ENCODE assay signal across 21 mouse cellular contexts in genomic region chr19:6102169-6102853, GRCm38 (mm10). TPM values are rescaled to one million over a fixed set of nuclear protein-coding genes. Genes with fewer than 3 reads are reported as not detected.
DNase-seq lines count a peak whose midpoint lies in the region; ATAC-seq and TF ChIP-seq lines count a peak whose summit lies in the region.
"Had no signal": no experiment of that assay in that cellular context is flagged by ENCODE, and none has a peak within 500 bp of the region (broad histone marks: within the 10 kb centered on the region; RNA-seq: fewer than 3 reads in every experiment).

No protein-coding gene starts in this region.

- peak; percentile 43 to 49; a peak in 3 of 4 replicates for TF ChIP-seq EP300 in MEL (IDR thresholded peaks at IDR 0.05; ENCODE audit: low read depth in 1 of 2, low read length in 2 of 2)

- peaks cover 0 to 39% of the 10 kb centered on the region in 2 experiments; a peak in 2 of 4 replicates for H3K36me3 ChIP-seq in MEL (ENCODE audit: control insufficient read depth in 1 of 2, insufficient read depth in 2 of 2, low read length in 2 of 2)
- peaks cover 28% of the 10 kb centered on the region for H3K36me3 ChIP-seq in liver, embryonic 12.5 days
- H3K36me3 ChIP-seq: hindbrain, embryonic 12.5 days; neural tube, embryonic 13.5 days had no signal

- peak; percentile 87 for ATAC-seq in liver, embryonic 12.5 days
- ATAC-seq: CD4-positive, CD25-positive, alpha-beta regulatory T cell, adult 4 months had no signal

- TF ChIP-seq RAD21 in MEL (IDR thresholded peaks at IDR 0.05; ENCODE audit: low read depth, low read length) = no peak

- no peaks in the 10 kb centered on the region for H3K79me2 ChIP-seq in MEL (ENCODE audit: control insufficient read depth, insufficient read depth, low read length, poor library complexity)

- no peak overlapping the region for H3K27ac ChIP-seq in MEL (ENCODE audit: control insufficient read depth, low read depth, low read length)
- H3K27ac ChIP-seq in liver, embryonic 12.5 days = peak overlapping the region; percentile 52
- no peak overlapping the region for H3K27ac ChIP-seq in gastrocnemius, adult 2 months
- H3K27ac ChIP-seq: hindbrain, embryonic 12.5 days; neural tube, embryonic 13.5 days had no signal

- H3K9ac ChIP-seq in MEL (ENCODE audit: control insufficient read depth, low read depth, low read length, poor library complexity, severe bottlenecking) = no peak overlapping the region
- H3K9ac ChIP-seq in liver, embryonic 12.5 days = no peak overlapping the region
- H3K9ac ChIP-seq: hindbrain, embryonic 12.5 days; neural tube, embryonic 13.5 days had no signal

- H3K4me3 ChIP-seq in MEL (ENCODE audit: control insufficient read depth in 1 of 2, insufficient read depth in 1 of 2, low read depth in 2 of 2, low read length in 2 of 2) = no peak overlapping the region
- H3K4me3 ChIP-seq in liver, embryonic 12.5 days = no peak overlapping the region
- no peak overlapping the region for H3K4me3 ChIP-seq in gastrocnemius, adult 2 months
- H3K4me3 ChIP-seq: hindbrain, embryonic 12.5 days; neural tube, embryonic 13.5 days had no signal

- H3K4me1 ChIP-seq in MEL (ENCODE audit: control insufficient read depth in 1 of 2, insufficient read depth in 2 of 2, low read length in 2 of 2) = peaks cover 28 to 43% of the 10 kb centered on the region in 2 experiments
- H3K4me1 ChIP-seq in liver, embryonic 12.5 days = peaks cover 53% of the 10 kb centered on the region
- H3K4me1 ChIP-seq: hindbrain, embryonic 12.5 days; neural tube, embryonic 13.5 days had no signal

- no peak for TF ChIP-seq CTCF in MEL (IDR thresholded peaks at IDR 0.05 in 2 of 3, conservative IDR thresholded peaks at IDR 0.05 in 1 of 3; ENCODE audit: control insufficient read depth in 1 of 3, insufficient read depth in 1 of 3, low read depth in 2 of 3, low read length in 3 of 3, poor library complexity in 1 of 3, severe bottlenecking in 1 of 3)
- TF ChIP-seq CTCF in gastrocnemius, adult 2 months (IDR thresholded peaks at IDR 0.05) = no peak

- WGBS in liver, embryonic 12.5 days (ENCODE audit: insufficient replicate concordance) = 68% methylated on average over 6 of the region's 6 CpGs

- no peaks in the 10 kb centered on the region for H3K9me3 ChIP-seq in MEL (replicated peaks; ENCODE audit: insufficient read depth, low read length)
- H3K9me3 ChIP-seq in liver, embryonic 12.5 days (replicated peaks) = no peaks in the 10 kb centered on the region
- H3K9me3 ChIP-seq: hindbrain, embryonic 12.5 days; neural tube, embryonic 13.5 days had no signal

- no peak overlapping the region for H3K4me2 ChIP-seq in liver, embryonic 12.5 days
- H3K4me2 ChIP-seq: hindbrain, embryonic 12.5 days; neural tube, embryonic 13.5 days had no signal

- TF ChIP-seq POLR2A in MEL (IDR thresholded peaks at IDR 0.05; ENCODE audit: control insufficient read depth in 1 of 2, insufficient read depth in 1 of 2, low read depth in 1 of 2, low read length in 2 of 2, poor library complexity in 1 of 2) = no peak

- intact Hi-C loops in gastrocnemius, adult 2 months (cut with DNase I) = no loop called here

- H3K27me3 ChIP-seq in MEL (ENCODE audit: control insufficient read depth in 1 of 2, insufficient read depth in 2 of 2, low read length in 2 of 2) = no peaks in the 10 kb centered on the region
- H3K27me3 ChIP-seq in liver, embryonic 12.5 days (replicated peaks) = no peaks in the 10 kb centered on the region
- H3K27me3 ChIP-seq: hindbrain, embryonic 12.5 days; neural tube, embryonic 13.5 days had no signal

- peak; percentile 69 for DNase-seq in MEL (ENCODE audit: low read depth, low spot score)
- peak; percentile 46 for DNase-seq in c-Kit-negative CD71-positive TER-119-positive erythroid progenitor cells, embryonic 14.5 days (ENCODE audit: low read depth, low spot score)
- peak; percentile 78 to 86 for DNase-seq in spleen, postnatal 10 days (ENCODE audit: low spot score in 2 of 2)
- no peak for DNase-seq in thymus, postnatal 4 days
- no peak for DNase-seq in layer of hippocampus, adult 9-11 months
- no peak for DNase-seq in gastrocnemius, adult 2 months
- DNase-seq: adrenal gland, postnatal 10 days; cerebellum, adult 9-10 months; kidney, adult 2 months; kidney, postnatal 4 days; lung, adult 18-20 months; lung, postnatal 36 days; thymus, adult 2 months had no signal

TF ChIP-seq in MEL, 35 proteins besides CTCF, POLR2A, EP300 and RAD21:
- TF ChIP-seq CHD1 (IDR thresholded peaks at IDR 0.05; ENCODE audit: low read depth, low read length) = no peak
- no peak for TF ChIP-seq CHD2 (IDR thresholded peaks at IDR 0.05; ENCODE audit: low read length)
- no peak for TF ChIP-seq POLR2AphosphoS2 (IDR thresholded peaks at IDR 0.05; ENCODE audit: low read length)
- no peak for TF ChIP-seq MYC (IDR thresholded peaks at IDR 0.05; ENCODE audit: low read depth, low read length)
- TF ChIP-seq TCF12 (IDR thresholded peaks at IDR 0.05; ENCODE audit: low read depth, low read length) = 0 out of 2 replicates have a peak, but pooled peaks have one; percentile 22
- TF ChIP-seq GABPA (IDR thresholded peaks at IDR 0.05; ENCODE audit: low read depth, low read length) = 0 out of 2 replicates have a peak, but pooled peaks have one; percentile 33
- TF ChIP-seq POLR2AphosphoS5 (IDR thresholded peaks at IDR 0.05; ENCODE audit: borderline replicate concordance, low read depth, low read length) = no peak
- TF ChIP-seq ELF1 (IDR thresholded peaks at IDR 0.05; ENCODE audit: low read depth, low read length) = no peak
- TF ChIP-seq NELFE (IDR thresholded peaks at IDR 0.05; ENCODE audit: low read depth, low read length) = no peak
- TF ChIP-seq TAL1 (IDR thresholded peaks at IDR 0.05; ENCODE audit: low read length) = peak; percentile 36
TF ChIP-seq in MEL: peak in this region for 3.

RNA-seq across cellular contexts. Expression of gene Naaladl1, which starts 3.3 kb away (rescaled TPM):
- 0.20 and 0.35 TPM in 2 replicates for total RNA-seq in MEL (2012; rRNA removed)
- 1 to 10 TPM in 1 of 2 experiments, not detected in 1; 1.7 TPM for polyA plus RNA-seq in MEL (2012; ENCODE audit: insufficient read depth in 1 of 2, insufficient read length in 2 of 2, low read depth in 1 of 2, low replicate concordance in 2 of 2, missing spikeins in 1 of 2)
- polyA plus RNA-seq in liver, embryonic 12.5 days (2016; fragmentation: Nextera tagmentation; extraction: Ambion mirVana) = 2.6 and 2.8 TPM in 2 replicates
- not detected for total RNA-seq in gastrocnemius, adult 2 months (2021)
- total RNA-seq: layer of hippocampus, postnatal 25 days had no signal

RNA-seq across cellular contexts. Expression of gene AC131692.1, which starts 8.1 kb away (rescaled TPM):
- total RNA-seq in MEL (2012; rRNA removed) = 0.39 and 0.49 TPM in 2 replicates
- polyA plus RNA-seq in MEL (2012; ENCODE audit: insufficient read depth in 1 of 2, insufficient read length in 2 of 2, low read depth in 1 of 2, low replicate concordance in 2 of 2, missing spikeins in 1 of 2) = 1 to 10 TPM in 1 of 2 experiments, not detected in 1; 2.9 TPM
- polyA plus RNA-seq in liver, embryonic 12.5 days (2016; fragmentation: Nextera tagmentation; extraction: Ambion mirVana) = 0.20 and 0.59 TPM in 2 replicates
- not detected for total RNA-seq in gastrocnemius, adult 2 months (2021)
- total RNA-seq: layer of hippocampus, postnatal 25 days; left cerebral cortex, postnatal 36 days; midbrain, postnatal 0 days had no signal
- polyA plus RNA-seq: CD4-positive, CD25-positive, alpha-beta regulatory T cell, adult 4 months; heart, embryonic 14.5 days; kidney, adult 2 months; midbrain, postnatal 0 days; neural tube, embryonic 13.5 days had no signal

RNA-seq across cellular contexts. Expression of gene Sac3d1, which starts 16.1 kb away (rescaled TPM):
- 34.0 and 44.4 TPM in 2 replicates for total RNA-seq in MEL (2012; rRNA removed)
- polyA plus RNA-seq in MEL (2012; ENCODE audit: insufficient read depth in 1 of 2, insufficient read length in 2 of 2, low read depth in 1 of 2, low replicate concordance in 2 of 2, missing spikeins in 1 of 2) = 10 to 100 TPM in 1 of 2 experiments, not detected in 1; 49.3 TPM
- 38.8 and 41.6 TPM in 2 replicates for polyA plus RNA-seq in liver, embryonic 12.5 days (2016; fragmentation: Nextera tagmentation; extraction: Ambion mirVana)
- total RNA-seq in gastrocnemius, adult 2 months (2021) = 1 to 10 TPM; 9.2 to 9.3 TPM

RNA-seq across cellular contexts. Expression of gene Cdca5, which starts 17.5 kb away (rescaled TPM):
- 41.1 and 48.5 TPM in 2 replicates for total RNA-seq in MEL (2012; rRNA removed)
- polyA plus RNA-seq in MEL (2012; ENCODE audit: insufficient read depth in 1 of 2, insufficient read length in 2 of 2, low read depth in 1 of 2, low replicate concordance in 2 of 2, missing spikeins in 1 of 2) = 10 to 100 TPM in 1 of 2 experiments, not detected in 1; 56.5 TPM
- polyA plus RNA-seq in liver, embryonic 12.5 days (2016; fragmentation: Nextera tagmentation; extraction: Ambion mirVana) = 36.2 and 42.2 TPM in 2 replicates
- not detected for total RNA-seq in gastrocnemius, adult 2 months (2021)
- total RNA-seq: left cerebral cortex, postnatal 36 days had no signal

RNA-seq across cellular contexts. Expression of gene Zfpl1, which starts 17.6 kb away (rescaled TPM):
- total RNA-seq in MEL (2012; rRNA removed) = 36.6 and 40.1 TPM in 2 replicates
- 10 to 100 TPM in 1 of 2 experiments, not detected in 1; 56.4 TPM for polyA plus RNA-seq in MEL (2012; ENCODE audit: insufficient read depth in 1 of 2, insufficient read length in 2 of 2, low read depth in 1 of 2, low replicate concordance in 2 of 2, missing spikeins in 1 of 2)
- polyA plus RNA-seq in liver, embryonic 12.5 days (2016; fragmentation: Nextera tagmentation; extraction: Ambion mirVana) = 26.6 and 28.5 TPM in 2 replicates
- 10 to 100 TPM; 11.2 to 13.1 TPM for total RNA-seq in gastrocnemius, adult 2 months (2021)

Comparison
In these comparisons a context has a peak if more than half of its experiments do, and no peak if none do; other contexts are left out.
1. DNase-seq: peak in MEL (single experiment), c-Kit-negative CD71-positive TER-119-positive erythroid progenitor cells, embryonic 14.5 days (single experiment) and spleen, postnatal 10 days (2 of 2); none in thymus, postnatal 4 days (single experiment), layer of hippocampus, adult 9-11 months (single experiment) and gastrocnemius, adult 2 months (single experiment).